Mouse (Mus musculus) c-Kit-positive CD71-positive TER-119-negative erythroid progenitor cells, embryonic 14.5 days (primary cell): ENCODE measurements around the gene Awat1.

Experiments
- DNase-seq: peaks from one replicate; pipeline ENCODE4 v3.0.0-alpha.2; 2013; ENCODE audit warnings: low read depth

Gene Awat1

DNA sequence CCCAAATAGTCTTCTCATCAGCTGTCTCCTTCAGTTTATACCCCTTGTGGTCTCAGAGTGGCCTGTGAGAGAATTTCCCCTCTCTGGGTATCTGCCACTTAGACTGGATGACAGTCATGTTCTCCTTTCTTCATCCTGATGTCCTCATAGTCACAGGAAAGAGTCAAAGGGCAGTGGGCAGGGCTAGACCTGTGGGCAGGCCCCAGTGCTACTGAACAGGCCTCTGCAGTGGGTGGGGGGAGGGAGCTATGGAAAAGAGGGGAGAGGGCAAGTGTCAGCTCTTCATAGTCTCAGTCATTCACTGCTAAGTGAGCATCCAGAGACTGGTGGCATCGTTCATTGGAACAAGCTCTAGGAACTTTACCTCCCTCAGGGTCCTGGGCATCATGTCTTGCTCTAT lies at the start of gene Awat1:
Gene Awat1, plus strand, starts transcription at position 301 of the 400 bp plus-strand sequence.
- no peak for DNase-seq

- no peak for DNase-seq
These were observed 47.6 kb upstream of the Awat1 start, which contains the start of gene Dgat2l6 for GRCm38 (mm10) chrX:100524471-100524870. Dgat2l6 (plus strand) TSS chrX:100524838.

GRCm38 (mm10) chrX:100556026-100556425 lies 16.0 kb upstream of the Awat1 start:
- no peak for DNase-seq

- DNase-seq, result no peak
These were observed 6.4 kb upstream of the Awat1 start for GRCm38 (mm10) chrX:100565696-100566095.

- no peak for DNase-seq
These were observed 22.7 kb downstream of the Awat1 start, which contains the start of gene P2ry4 for GRCm38 (mm10) chrX:100594791-100595190. P2ry4 (minus strand) TSS chrX:100594869.

DNA sequence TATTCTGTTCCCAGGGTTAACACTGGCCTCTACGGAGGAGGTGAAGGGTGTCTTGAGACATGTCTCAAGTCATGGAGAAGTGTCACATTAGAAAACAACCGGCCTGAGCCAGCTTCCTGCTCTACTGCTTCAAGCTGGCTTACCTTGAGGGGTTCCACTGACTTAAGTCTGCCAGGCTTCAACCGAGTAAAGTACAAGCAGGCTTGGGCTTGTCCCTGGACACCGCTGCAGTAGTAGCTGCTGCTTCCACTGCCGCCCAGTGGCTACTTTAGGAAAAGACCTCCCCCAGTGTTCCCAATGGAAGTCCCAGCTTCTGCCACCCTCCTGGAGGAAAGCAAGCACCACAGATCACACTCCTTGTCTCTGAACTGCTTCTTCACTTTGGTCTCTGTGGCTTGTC lies 25.4 kb downstream of the Awat1 start:
- no peak for DNase-seq

- DNase-seq, result no peak
These were observed 27.7 kb downstream of the Awat1 start for GRCm38 (mm10) chrX:100599755-100600154.

DNA sequence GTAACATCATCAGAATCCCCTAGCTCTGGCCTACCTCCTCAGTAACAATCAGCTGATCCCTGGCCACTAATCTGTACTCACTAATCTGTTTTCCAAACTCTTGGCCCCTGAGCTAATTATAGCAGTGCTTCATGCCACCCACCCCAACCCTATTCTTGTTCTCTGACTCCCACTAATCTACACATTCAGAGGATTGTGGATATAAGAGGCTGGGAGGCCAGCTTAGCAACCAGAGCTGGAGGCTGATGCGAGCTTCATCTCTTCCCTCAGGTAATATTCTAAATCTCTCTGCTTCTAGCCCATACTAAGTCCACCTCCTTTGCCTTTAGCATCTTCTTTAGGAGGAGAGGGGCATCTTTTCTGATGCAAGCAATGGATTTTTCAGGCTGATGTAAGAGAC lies 33.3 kb downstream of the Awat1 start, which contains the start of gene Arr3:
Gene Arr3, plus strand, starts transcription at position 184 of the 400 bp plus-strand sequence.
- DNase-seq, result no peak

GRCm38 (mm10) chrX:100618488-100618887 lies 46.4 kb downstream of the Awat1 start:
- no peak for DNase-seq

DNA sequence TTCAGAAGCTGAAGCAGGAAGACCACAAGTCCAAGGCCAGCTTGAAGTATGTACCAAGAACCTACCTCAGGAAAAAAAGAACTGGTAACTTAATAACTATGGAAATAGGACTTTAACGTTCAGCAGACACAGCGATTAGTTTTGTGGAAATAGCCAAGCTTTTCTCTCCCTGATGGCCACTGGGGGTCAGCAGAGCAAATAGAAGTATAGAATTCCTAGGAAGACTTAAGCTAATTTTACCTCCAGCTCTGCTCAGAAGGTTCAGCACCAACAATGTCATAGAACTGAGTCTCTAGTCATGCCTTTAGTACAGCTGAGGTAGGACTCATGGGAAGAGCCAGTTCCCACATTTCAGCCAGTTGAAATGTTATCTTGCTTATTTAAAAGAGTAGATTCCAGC lies 49.3 kb downstream of the Awat1 start:
- DNase-seq, result no peak

GRCm38 (mm10) chrX:100624242-100624641 lies 52.2 kb downstream of the Awat1 start:
- no peak for DNase-seq

DNA sequence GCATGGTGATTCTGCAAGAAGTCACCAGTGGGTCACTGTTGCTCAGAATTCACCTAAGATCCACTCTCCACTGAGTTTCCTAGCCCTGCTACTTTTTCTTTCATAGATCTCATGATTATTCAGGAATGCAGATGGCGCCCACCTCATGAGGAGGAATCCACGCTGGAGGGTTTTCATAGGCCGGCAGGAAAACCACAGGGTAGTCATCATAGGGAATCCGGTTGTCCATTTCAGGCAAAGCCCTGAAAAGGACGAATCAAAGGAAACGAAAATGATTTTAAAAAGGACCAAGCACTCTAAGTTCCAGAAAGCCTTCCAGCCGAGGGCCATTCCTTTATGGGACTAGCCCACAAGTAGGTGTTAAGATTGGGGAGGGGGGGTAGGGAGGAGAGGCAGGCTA lies 53.1 kb downstream of the Awat1 start:
- DNase-seq, result no peak

- no peak for DNase-seq
These were observed 53.4 kb downstream of the Awat1 start, which contains the start of gene Kif4 for GRCm38 (mm10) chrX:100625546-100625801. Kif4 (plus strand) TSS chrX:100625737.

DNA sequence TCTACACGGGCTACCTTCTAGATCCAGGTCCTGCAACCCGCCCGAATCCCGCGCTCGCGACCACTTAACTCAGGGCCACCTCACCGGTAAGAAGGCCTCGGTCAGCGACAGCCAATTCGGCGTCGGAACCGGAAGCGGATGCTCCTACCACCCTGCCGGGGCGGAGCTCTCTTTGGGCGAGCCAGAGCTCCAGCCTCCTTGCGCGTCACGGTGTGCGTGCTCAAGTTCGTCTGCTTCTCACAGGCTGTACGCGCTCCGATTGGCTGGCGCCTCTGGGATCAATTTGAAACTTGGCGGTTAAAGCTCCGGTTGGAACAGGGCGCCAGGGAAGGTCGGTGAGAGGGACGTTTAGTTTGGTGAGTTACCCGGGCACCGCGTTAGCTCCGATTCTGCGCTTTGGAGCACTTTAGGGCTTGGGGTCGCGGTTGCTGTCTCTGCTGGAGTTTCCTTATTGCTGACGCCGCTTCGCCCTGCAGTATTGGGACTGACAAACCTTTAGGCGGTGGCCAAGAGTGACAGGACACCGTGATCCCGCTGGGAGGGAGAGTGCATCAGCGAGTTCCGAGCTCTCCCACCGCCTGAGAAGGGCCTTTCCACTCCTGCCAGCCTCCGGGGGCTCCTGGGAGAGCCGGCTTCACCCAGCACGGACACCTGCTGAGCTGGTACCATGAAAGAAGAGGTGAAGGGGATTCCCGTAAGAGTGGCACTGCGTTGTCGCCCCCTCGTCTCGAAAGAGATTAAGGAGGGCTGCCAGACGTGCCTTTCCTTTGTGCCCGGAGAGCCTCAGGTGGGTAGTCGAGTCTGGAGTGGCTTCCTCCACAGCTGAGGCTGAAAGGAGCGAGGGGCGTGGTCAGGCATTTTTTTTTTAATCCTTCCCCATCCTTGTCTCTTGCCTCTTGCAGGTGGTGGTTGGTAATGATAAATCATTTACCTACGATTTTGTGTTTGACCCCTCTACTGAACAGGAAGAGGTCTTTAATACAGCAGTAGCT lies 54.0 kb downstream of the Awat1 start, which contains the start of gene Pdzd11:
Gene Pdzd11, minus strand, starts transcription at position 767 of the 992 bp plus-strand sequence.
- peak; percentile 82 for DNase-seq
